Mouse (Mus musculus) midbrain, embryonic 15.5 days (tissue): ENCODE measurements around the gene Fbxw22. TPM values are rescaled to one million over a fixed set of nuclear protein-coding genes. Genes with fewer than 3 reads are reported as not detected.
"Not testable (repeated sequence)": the region's sequence is repeated elsewhere in the genome, so short reads cannot be mapped to it uniquely, and the experiment has no call there.

Experiments
- ATAC-seq: fragments of 200-750 bp; cut with Nextera tagmentation; replicated peaks from 2 replicates; pipeline ENCODE4 v1.8.0; 2017; ENCODE audit warnings: moderate TSS enrichment
- H3K27ac ChIP-seq: fragments of 300-500 bp; sonication (generic); 2 replicates; pipeline ENCODE4 v1.5.1; 2015; ENCODE audit warnings: mild to moderate bottlenecking, inconsistent platforms
- H3K27me3 ChIP-seq: fragments of 300-500 bp; sonication (generic); replicated peaks from 2 replicates; pipeline ENCODE4 v1.6.1; 2015; ENCODE audit warnings: inconsistent platforms
- H3K36me3 ChIP-seq: fragments of 300-500 bp; sonication (generic); replicated peaks from 2 replicates; pipeline ENCODE4 v1.6.1; 2015; ENCODE audit warnings: inconsistent platforms
- H3K4me1 ChIP-seq: fragments of 300-500 bp; sonication (generic); 2 replicates; pipeline ENCODE4 v1.6.1; 2015; ENCODE audit warnings: inconsistent platforms
- H3K4me2 ChIP-seq: fragments of 300-500 bp; sonication (generic); 2 replicates; pipeline ENCODE4 v1.6.1; 2015; ENCODE audit warnings: inconsistent platforms, mild to moderate bottlenecking, moderate library complexity
- H3K4me3 ChIP-seq: fragments of 300-500 bp; sonication (generic); 2 replicates; pipeline ENCODE4 v1.5.1; 2015; ENCODE audit warnings: mild to moderate bottlenecking, inconsistent platforms
- H3K9ac ChIP-seq: fragments of 300-500 bp; sonication (generic); 2 replicates; pipeline ENCODE4 v1.6.1; 2015; ENCODE audit warnings: mild to moderate bottlenecking, inconsistent platforms
- H3K9me3 ChIP-seq: fragments of 300-500 bp; sonication (generic); 2 replicates; pipeline ENCODE4 v1.6.1; 2016; ENCODE audit warnings: inconsistent platforms
- WGBS: fragments of 180-500 bp; shearing (Covaris S2); methylation state at CpG from one replicate; pipeline ENCODE4 v1.1.7; 2015; ENCODE audit warnings: mixed read lengths; 5-methylcytosine and 5-hydroxymethylcytosine counted together
- polyA plus RNA-seq: library from polyadenylated mRNA; unstranded; fragments of >200 nt; fragmentation: Nextera tagmentation; extraction: Ambion mirVana; gene quantifications from 2 replicates; pipeline ENCODE4 v1.2.1, GENCODE M21; 2015

Gene Fbxw22
- 0.12 TPM in 1 of 2 replicates, not detected in the other for polyA plus RNA-seq

GRCm38 (mm10) chr9:109404196-109404595 is at the start of gene Fbxw22:
Fbxw22 (minus strand) TSS chr9:109404296.
- H3K4me2 ChIP-seq, H3K9ac ChIP-seq, H3K27ac ChIP-seq, ATAC-seq, H3K36me3 ChIP-seq, H3K9me3 ChIP-seq, H3K27me3 ChIP-seq, H3K4me3 ChIP-seq, H3K4me1 ChIP-seq: not testable (repeated sequence)
- 71% methylated on average over 4 of the region's 4 CpGs for WGBS

DNA sequence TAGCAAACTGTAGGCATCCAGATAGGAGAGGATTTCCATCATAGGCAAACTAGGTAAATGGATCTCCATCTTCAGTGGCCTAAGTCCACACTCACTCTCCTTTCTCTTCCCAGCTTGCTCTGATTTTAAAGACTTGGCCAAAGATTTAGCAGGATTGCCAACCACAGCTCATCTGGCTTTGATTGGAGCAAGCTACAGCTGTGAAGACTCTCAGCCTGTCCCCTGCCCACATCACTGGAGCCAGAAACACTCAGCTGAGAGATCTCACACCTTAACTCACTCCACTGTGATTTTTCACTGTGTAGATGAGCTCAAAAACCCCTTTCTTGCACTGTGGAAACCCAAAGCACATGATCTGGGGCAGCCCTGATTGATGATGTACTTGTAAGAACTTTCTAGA is 44.9 kb upstream of the Fbxw22 start, which contains the start of gene Fbxw16:
TSS of gene Fbxw16 (minus strand) at position 101 of the 400 bp plus-strand sequence.
- Histone ChIP-seq H3K4me2 (no peak within 1 kb of the TSS), H3K27me3 (no peaks in the 10 kb centered on the region), H3K9ac (no peak within 1 kb of the TSS), H3K9me3 (no peaks in the 10 kb centered on the region), H3K36me3 (no peaks in the 10 kb centered on the region), H3K4me1 (no peaks in the 10 kb centered on the region), H3K4me3 (no peak within 1 kb of the TSS), H3K27ac (no peak within 1 kb of the TSS)
- no peak for ATAC-seq

- 92% methylated on average over 1 of the region's 1 CpGs for WGBS
- Histone ChIP-seq H3K4me3 (no peak overlapping the region), H3K9me3 (no peaks in the 10 kb centered on the region), H3K4me1 (no peaks in the 10 kb centered on the region), H3K27me3 (no peaks in the 10 kb centered on the region), H3K9ac (no peak overlapping the region), H3K4me2 (no peak overlapping the region), H3K27ac (no peak overlapping the region), H3K36me3 (no peaks in the 10 kb centered on the region)
- no peak for ATAC-seq
Measured at GRCm38 (mm10) chr9:109432956-109433355, 28.9 kb upstream of the Fbxw22 start.

- not testable (repeated sequence) for H3K4me2 ChIP-seq, H3K4me1 ChIP-seq, H3K9me3 ChIP-seq, H3K36me3 ChIP-seq, H3K27me3 ChIP-seq, H3K9ac ChIP-seq, ATAC-seq, H3K4me3 ChIP-seq, H3K27ac ChIP-seq
- WGBS = 100% methylated on average over 1 of the region's 1 CpGs
Measured at GRCm38 (mm10) chr9:109339559-109339958, 64.5 kb downstream of the Fbxw22 start, which contains the start of gene Fbxw28. Fbxw28 (minus strand) TSS chr9:109339659.

Other genes starting within 250 kb of the Fbxw22 start
- not detected in 2 replicates for gene Fbxw21, start 242.3 kb downstream of the Fbxw22 start, polyA plus RNA-seq
- gene Fbxw13, start 208.3 kb downstream of the Fbxw22 start, polyA plus RNA-seq = not detected in 2 replicates
- gene Fbxw20, start 169.5 kb downstream of the Fbxw22 start, polyA plus RNA-seq = not detected in 2 replicates
- not detected in 2 replicates for gene Fbxw14, start 116.6 kb downstream of the Fbxw22 start, polyA plus RNA-seq
- 0.18 TPM in 1 of 2 replicates, not detected in the other for gene Fbxw28, start 64.6 kb downstream of the Fbxw22 start, polyA plus RNA-seq
- gene Fbxw16, start 44.8 kb upstream of the Fbxw22 start, polyA plus RNA-seq = not detected in 2 replicates
- not detected in 2 replicates for gene Fbxw19, start 91.6 kb upstream of the Fbxw22 start, polyA plus RNA-seq
- gene Fbxw15, start 164.0 kb upstream of the Fbxw22 start, polyA plus RNA-seq = not detected in 2 replicates
- 0.23 TPM in 1 of 2 replicates, not detected in the other for gene Fbxw24, start 221.8 kb upstream of the Fbxw22 start, polyA plus RNA-seq